Mouse (Mus musculus) kidney, embryonic 16.5 days (tissue): ENCODE measurements around the gene Carhsp1. TPM values are rescaled to one million over a fixed set of nuclear protein-coding genes. Genes with fewer than 3 reads are reported as not detected.

Source experiments
- ATAC-seq: fragments of 200-750 bp; cut with Nextera tagmentation; 2 replicates; pipeline ENCODE4 v1.8.0; 2017; ENCODE audit warnings: moderate TSS enrichment; ENCODE audit not compliant: low FRiP score, low TSS enrichment
- H3K27ac ChIP-seq: fragments of 300-500 bp; sonication (generic); 2 replicates; pipeline ENCODE4 v1.5.1; 2014; ENCODE audit warnings: low read length
- H3K27me3 ChIP-seq: fragments of 300-500 bp; sonication (generic); 2 replicates; pipeline ENCODE4 v1.6.1; 2014; ENCODE audit warnings: low read length, control low read depth, mixed read lengths; ENCODE audit not compliant: insufficient read depth
- H3K36me3 ChIP-seq: fragments of 300-500 bp; sonication (generic); 2 replicates; pipeline ENCODE4 v1.6.1; 2014; ENCODE audit warnings: low read length, control low read depth, mixed read lengths; ENCODE audit not compliant: insufficient read depth
- H3K4me1 ChIP-seq: fragments of 300-500 bp; sonication (generic); 2 replicates; pipeline ENCODE4 v1.6.1; 2014; ENCODE audit warnings: low read length, control low read depth, mixed read lengths; ENCODE audit not compliant: insufficient read depth
- H3K4me2 ChIP-seq: fragments of 300-500 bp; sonication (generic); replicated peaks from 2 replicates; pipeline ENCODE4 v1.6.1; 2014; ENCODE audit warnings: low read depth, low read length
- H3K4me3 ChIP-seq: fragments of 300-500 bp; sonication (generic); 2 replicates; pipeline ENCODE4 v1.5.1; 2014; ENCODE audit warnings: mild to moderate bottlenecking, low read length
- H3K9ac ChIP-seq: fragments of 300-500 bp; sonication (generic); replicated peaks from 2 replicates; pipeline ENCODE4 v1.6.1; 2014; ENCODE audit warnings: low read length
- H3K9me3 ChIP-seq: fragments of 300-500 bp; sonication (generic); 2 replicates; pipeline ENCODE4 v1.6.1; 2016; ENCODE audit warnings: low read length, control low read depth
- WGBS: fragments of 180-500 bp; shearing (Covaris S2); extraction: QIAGEN DNeasy Blood & Tissue Kit; methylation state at CpG from one replicate; pipeline ENCODE4 v1.1.7; 2014; 5-methylcytosine and 5-hydroxymethylcytosine counted together
- microRNA-seq: library from miRNA; unstranded; fragments of <30 nt; microRNA quantifications from one replicate; pipeline ENCODE4, GENCODE M21; 2016
- polyA plus RNA-seq: library from polyadenylated mRNA; unstranded; fragments of >200 nt; fragmentation: Nextera tagmentation; extraction: Ambion mirVana; gene quantifications from 2 replicates; pipeline ENCODE4 v1.2.1, GENCODE M21; 2015

The Carhsp1 gene
- polyA plus RNA-seq, 1 experiment from 2014 or later, result 86.9 TPM

DNA sequence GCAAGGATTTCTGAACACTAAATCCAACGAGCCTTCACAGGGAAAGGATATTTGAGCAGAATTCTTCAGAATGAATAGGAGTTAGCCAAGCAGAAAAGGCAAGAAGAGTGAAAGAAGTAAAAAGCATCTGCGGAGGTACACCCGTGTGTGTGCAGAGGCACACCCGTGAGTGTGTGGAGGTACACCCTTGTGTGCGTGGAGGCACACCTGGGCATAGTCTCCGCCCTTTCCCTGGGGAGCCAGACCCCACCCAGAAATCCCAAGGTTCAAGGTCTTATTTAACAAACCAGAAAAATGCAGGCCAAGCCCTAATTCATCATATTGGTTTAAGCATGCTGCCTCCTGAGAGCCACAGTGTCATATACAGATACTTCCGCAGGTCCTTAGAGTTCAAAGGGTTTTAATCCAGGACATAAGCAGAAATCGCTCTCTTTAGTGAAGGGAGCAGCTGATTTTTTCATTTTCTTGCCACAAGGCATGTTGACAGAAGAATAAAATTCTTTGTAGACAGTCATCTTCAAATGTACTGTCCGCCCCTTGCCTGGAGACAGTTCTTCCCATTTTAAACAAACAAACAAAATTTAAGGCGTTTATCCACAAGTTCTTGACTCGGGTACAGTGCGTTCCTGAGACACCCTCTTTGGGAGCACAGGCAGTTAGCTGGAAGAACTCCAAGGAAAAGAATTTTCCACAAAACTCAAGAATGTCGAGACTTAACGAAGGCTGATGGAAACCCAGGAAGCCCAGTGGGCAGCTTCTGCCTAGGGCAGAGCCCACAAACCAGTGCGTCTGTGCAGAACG is 51.4 kb downstream of the Carhsp1 start:
- H3K9ac ChIP-seq, result no peak overlapping the region
- H3K4me1 ChIP-seq, result peaks cover 9% of the 10 kb centered on the region; the same call in 1 of the 2 replicates
- no peaks in the 10 kb centered on the region for H3K9me3 ChIP-seq
- ATAC-seq, result no peak
- no peaks in the 10 kb centered on the region for H3K27me3 ChIP-seq
- no peak overlapping the region for H3K4me3 ChIP-seq
- peaks cover 10% of the 10 kb centered on the region; the same call in 1 of the 2 replicates for H3K36me3 ChIP-seq
- WGBS, result 66% methylated on average over 16 of the region's 16 CpGs
- no peak overlapping the region for H3K27ac ChIP-seq
- H3K4me2 ChIP-seq, result no peak overlapping the region

DNA sequence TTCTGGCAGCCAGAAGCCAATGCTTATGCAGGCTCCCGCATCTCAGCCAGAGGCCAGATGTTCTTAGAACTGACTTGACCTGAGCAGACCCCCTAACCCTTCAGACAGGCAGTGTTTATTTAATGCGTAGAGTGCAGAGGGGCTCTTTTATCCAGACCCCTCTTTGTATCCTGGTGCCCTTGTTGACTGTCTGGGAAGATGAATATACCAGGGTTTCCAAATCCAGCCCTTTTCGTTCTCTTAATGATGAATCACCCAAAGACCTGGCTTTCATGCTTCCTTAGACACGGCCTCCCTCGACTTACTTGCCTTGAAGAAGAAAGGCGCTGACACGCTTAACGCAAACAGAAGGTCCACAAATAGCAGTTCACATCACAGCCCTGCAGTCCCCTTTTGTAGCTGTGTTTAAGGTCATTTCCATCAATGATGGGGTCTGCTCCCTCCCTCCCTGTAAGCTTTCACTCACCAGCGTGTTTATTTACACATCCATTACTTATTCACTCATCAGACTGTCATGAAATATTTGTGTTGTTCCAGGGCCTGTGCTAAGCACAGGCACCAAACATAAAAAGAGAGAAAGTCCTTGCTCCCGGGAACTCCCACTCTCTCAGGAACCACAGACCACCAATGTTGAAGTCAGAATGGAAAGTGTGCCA is 52.2 kb downstream of the Carhsp1 start:
- Histone ChIP-seq H3K36me3 (peaks cover 10% of the 10 kb centered on the region; the same call in 1 of the 2 replicates), H3K4me1 (peaks cover 9% of the 10 kb centered on the region; the same call in 1 of the 2 replicates), H3K4me2 (no peak overlapping the region), H3K9me3 (no peaks in the 10 kb centered on the region), H3K27ac (no peak overlapping the region), H3K9ac (no peak overlapping the region), H3K4me3 (no peak overlapping the region), H3K27me3 (no peaks in the 10 kb centered on the region)
- no peak; the same call in 1 of the 2 replicates for ATAC-seq
- 25% methylated on average over 10 of the region's 10 CpGs for WGBS

DNA sequence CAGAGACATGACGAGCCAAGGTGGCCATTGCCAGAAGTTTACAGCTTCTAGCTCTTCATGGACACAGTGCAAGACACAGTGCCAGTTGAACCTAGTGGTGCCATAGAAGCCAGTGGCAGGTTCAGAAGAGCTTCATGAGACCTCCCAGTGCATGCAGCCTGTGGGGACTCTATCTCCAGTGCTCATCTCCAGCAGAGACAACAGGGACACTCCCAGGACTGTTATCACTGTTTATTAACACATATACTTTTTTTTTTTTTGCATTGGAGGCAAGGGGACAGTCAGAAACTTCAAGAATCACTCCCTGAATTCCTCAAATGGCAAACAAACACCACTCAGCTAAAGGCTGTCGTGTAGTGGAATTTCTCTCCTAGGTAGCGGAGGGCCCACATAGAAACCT is 58.5 kb downstream of the Carhsp1 start:
- 89% methylated on average over 3 of the region's 3 CpGs for WGBS
- H3K4me3 ChIP-seq, result no peak overlapping the region
- no peaks in the 10 kb centered on the region for H3K4me1 ChIP-seq
- H3K4me2 ChIP-seq, result no peak overlapping the region
- no peak overlapping the region for H3K27ac ChIP-seq
- no peaks in the 10 kb centered on the region for H3K9me3 ChIP-seq
- no peaks in the 10 kb centered on the region for H3K27me3 ChIP-seq
- peaks cover 5% of the 10 kb centered on the region; the same call in 1 of the 2 replicates for H3K36me3 ChIP-seq
- ATAC-seq, result no peak
- no peak overlapping the region for H3K9ac ChIP-seq

DNA sequence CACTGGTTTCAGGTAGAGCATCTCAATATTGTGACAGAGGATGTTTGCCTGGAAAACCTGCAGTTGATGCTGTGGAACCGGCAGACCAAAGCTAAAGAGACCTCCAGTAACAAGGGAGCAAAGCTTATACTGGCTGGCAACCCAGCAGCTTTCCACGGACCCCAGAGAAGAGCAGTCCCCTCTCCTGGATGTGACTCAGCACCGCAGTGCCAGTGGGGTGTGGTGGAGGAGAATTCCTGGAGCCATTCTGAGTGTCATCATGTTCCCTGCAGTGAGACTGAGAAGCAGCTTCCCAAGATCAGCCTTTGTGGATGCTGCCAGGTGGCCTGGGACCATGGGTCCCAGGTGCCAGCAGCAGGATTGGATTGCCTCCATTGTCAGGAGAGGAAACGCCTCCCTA is 58.9 kb downstream of the Carhsp1 start:
- Histone ChIP-seq H3K36me3 (peaks cover 4% of the 10 kb centered on the region; the same call in 1 of the 2 replicates), H3K27ac (no peak overlapping the region), H3K4me2 (no peak overlapping the region), H3K4me1 (no peaks in the 10 kb centered on the region), H3K4me3 (no peak overlapping the region), H3K9ac (no peak overlapping the region), H3K9me3 (no peaks in the 10 kb centered on the region), H3K27me3 (no peaks in the 10 kb centered on the region)
- ATAC-seq, result no peak
- WGBS, result 82% methylated on average over 4 of the region's 4 CpGs

DNA sequence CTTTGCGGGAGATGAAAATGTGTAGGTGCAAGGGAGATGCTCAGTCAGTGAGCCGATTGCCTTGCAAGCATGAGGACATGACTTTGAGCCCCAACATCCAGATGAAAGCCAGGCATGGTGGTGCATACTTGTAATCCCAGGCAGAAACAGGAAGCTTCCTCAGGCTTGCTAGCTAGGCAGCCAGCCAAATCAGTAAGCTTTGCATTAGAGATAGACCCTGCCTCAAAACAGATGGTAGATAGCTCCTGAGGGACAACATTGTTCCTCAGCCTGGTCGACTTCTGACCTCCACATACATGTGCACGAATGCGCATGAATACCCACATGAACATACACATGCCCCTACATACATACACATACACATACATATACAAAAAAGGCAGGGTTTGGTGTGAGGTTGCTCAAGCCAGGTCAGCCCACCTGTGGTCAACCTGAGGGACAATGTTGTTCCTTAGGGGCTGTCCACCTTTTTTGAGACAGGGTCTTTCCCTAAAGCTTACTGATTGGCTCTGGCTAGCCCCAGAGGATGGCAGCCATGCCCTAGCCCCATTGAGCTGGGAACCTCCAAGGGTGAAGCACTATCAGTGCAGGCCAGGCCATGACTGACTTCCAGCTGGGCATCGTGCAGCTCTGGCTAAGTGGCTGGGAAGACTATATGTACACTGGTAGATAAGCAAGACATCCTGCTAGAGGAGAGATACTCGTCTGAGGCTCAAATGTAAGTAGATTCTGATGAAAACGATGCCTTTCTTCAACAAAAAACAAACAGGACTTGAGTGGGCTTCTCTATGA is 59.5 kb downstream of the Carhsp1 start:
- Histone ChIP-seq H3K4me3 (no peak overlapping the region), H3K27ac (no peak overlapping the region), H3K9ac (no peak overlapping the region), H3K27me3 (no peaks in the 10 kb centered on the region), H3K36me3 (peaks cover 4% of the 10 kb centered on the region; the same call in 1 of the 2 replicates), H3K4me1 (no peaks in the 10 kb centered on the region), H3K9me3 (no peaks in the 10 kb centered on the region), H3K4me2 (no peak overlapping the region)
- whole genome bisulfite sequencing, result 88% methylated on average over 8 of the region's 8 CpGs
- no peak; the same call in 1 of the 2 replicates for ATAC-seq

DNA sequence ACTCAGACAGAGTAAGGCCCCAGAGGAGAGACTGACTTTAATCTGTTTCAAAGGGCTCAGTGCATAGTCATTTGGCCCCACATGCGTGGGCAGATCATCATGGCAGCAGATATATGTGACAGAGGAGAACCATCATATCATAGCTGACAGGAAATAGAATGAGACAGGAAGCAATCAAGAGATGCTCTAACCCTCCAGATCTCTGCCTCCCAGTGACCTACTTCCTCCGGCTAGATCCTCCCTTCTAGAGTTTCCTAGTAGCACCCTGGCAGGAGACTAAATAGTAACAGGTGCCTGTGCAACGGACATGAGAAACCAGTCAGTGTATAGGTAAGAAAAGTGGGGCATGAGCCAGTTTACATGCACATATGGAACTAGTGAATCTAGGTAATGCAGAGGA is 61.6 kb downstream of the Carhsp1 start:
- H3K4me1 ChIP-seq, result no peaks in the 10 kb centered on the region
- no peak overlapping the region for H3K9ac ChIP-seq
- no peak overlapping the region for H3K27ac ChIP-seq
- no peak for ATAC-seq
- H3K36me3 ChIP-seq, result peaks cover 4% of the 10 kb centered on the region; the same call in 1 of the 2 replicates
- no peaks in the 10 kb centered on the region for H3K27me3 ChIP-seq
- WGBS, result 58% methylated on average over 3 of the region's 3 CpGs
- no peak overlapping the region for H3K4me2 ChIP-seq
- H3K9me3 ChIP-seq, result no peaks in the 10 kb centered on the region
- H3K4me3 ChIP-seq, result no peak overlapping the region

Small RNAs within 50 kb of the gene (microRNA-seq; reads per million reads assigned to microRNA genes)
- gene Gm22137, result not detected

Other genes with a start within 250 kb of the Carhsp1 start
- gene Tmem114, start 247.0 kb downstream of the Carhsp1 start, polyA plus RNA-seq, result 0.11 TPM in 1 of 2 replicates, not detected in the other
- 20.4 and 20.5 TPM in 2 replicates for gene Mettl22, start 201.4 kb downstream of the Carhsp1 start, polyA plus RNA-seq
- gene Abat, start 158.7 kb downstream of the Carhsp1 start, polyA plus RNA-seq, result 46.7 and 48.5 TPM in 2 replicates
- gene Pmm2, start 34.5 kb downstream of the Carhsp1 start, polyA plus RNA-seq, result 61.2 and 63.3 TPM in 2 replicates
- 22.5 and 25.3 TPM in 2 replicates for gene Tmem186, start 34.4 kb downstream of the Carhsp1 start, polyA plus RNA-seq
- not detected in 2 replicates for gene Gm5767, start 8.6 kb upstream of the Carhsp1 start, polyA plus RNA-seq
- gene Usp7, start 120.2 kb upstream of the Carhsp1 start, polyA plus RNA-seq, result 23.8 and 29.5 TPM in 2 replicates
- gene 1810013L24Rik, start 157.9 kb upstream of the Carhsp1 start, polyA plus RNA-seq, result 18.5 and 19.8 TPM in 2 replicates